Mouse (Mus musculus): ENCODE measurements at regions not wholly inside any gene's neighbourhood (a gene's known extent, or its start where the extent isn't known, plus 50 kb on each side); places are given as distances from the start of the nearest gene placed in this dataset.
"Not testable (repeated sequence)": the region's sequence is repeated elsewhere in the genome, so short reads cannot be mapped to it uniquely, and the experiment has no call there.

DNA sequence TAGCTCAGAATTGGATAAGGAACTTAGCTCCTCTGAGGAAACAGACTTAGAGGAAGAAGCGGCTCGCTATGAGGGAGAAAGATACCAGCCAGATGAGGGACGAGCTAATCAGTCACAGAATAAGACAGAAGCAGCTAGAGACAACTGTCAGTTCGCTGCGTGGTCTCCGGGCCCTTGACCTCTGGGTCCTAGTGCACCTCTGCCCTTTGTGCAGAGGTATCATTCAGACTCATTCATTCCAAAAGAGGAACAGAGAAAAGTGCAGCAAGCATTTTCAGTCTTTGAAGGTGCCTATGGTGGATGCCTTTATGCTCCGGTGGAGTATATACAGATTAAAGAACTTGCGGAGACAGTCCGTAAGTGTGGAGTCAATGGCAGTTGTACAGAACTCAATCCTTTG lies 63.5 kb upstream of the Helt start:
- not testable (repeated sequence) for TF ChIP-seq CTCF (IDR thresholded peaks at IDR 0.05; ENCODE audit: low read depth); EP300 (optimal IDR thresholded peaks at IDR 0.05)

All from stomach, postnatal 0 days (tissue).